Mouse (Mus musculus): ENCODE data around the gene Dclk2.

- TF ChIP-seq CTCF (IDR thresholded peaks at IDR 0.05; ENCODE audit: control insufficient read depth, insufficient read depth, insufficient read length) (no peak), USF1 (IDR thresholded peaks at IDR 0.05; ENCODE audit: low read depth) (no peak), FOSL1 (IDR thresholded peaks at IDR 0.05; ENCODE audit: insufficient read depth, low read length, poor library complexity, severe bottlenecking) (no peak), MAX (IDR thresholded peaks at IDR 0.05) (no peak), MYOD1 (IDR thresholded peaks at IDR 0.05; ENCODE audit: control insufficient read depth, insufficient read length, low read depth) (no peak)
Measured at GRCm38 (mm10) chr3:86959088-86959487, 38.4 kb upstream of the Dclk2 start.

All from C2C12 (cell line).